18 mouse cellular contexts compared by ENCODE assay signal in the genomic region with DNA sequence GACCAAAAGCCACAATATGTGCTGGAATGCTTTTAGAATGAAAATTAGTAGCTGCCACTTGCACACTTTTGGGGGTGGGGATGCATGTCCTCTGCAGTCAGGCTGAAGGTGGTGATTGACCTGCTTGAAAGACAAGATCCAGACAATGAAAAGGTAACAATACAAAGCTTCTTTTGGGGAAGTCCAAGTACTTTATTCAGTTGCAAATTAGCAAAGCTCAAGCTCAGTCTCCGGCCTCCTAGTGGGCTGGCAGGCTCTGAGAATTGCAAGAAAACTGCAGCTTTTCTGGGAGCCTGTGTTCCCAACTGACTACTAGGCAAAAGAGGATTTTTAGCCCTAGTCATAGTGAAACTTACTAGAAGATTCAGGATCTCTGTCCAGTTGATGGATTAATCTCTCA.
"Had no signal": no experiment of that assay in that cellular context is flagged by ENCODE, and none has a peak within 500 bp of the region (broad histone marks: within the 10 kb centered on the region; RNA-seq: fewer than 3 reads in every experiment).

No protein-coding gene starts in this region.

- DNase-seq: cerebellum, postnatal 10 days; cerebellum, postnatal 14 days; cerebellum, postnatal 25 days; cerebellum, postnatal 36 days; embryo, embryonic 11 days; forebrain, postnatal 0 days; gastrocnemius, adult 2 months; gastrocnemius, postnatal 10 days; gastrocnemius, postnatal 14 days; gastrocnemius, postnatal 25 days; gastrocnemius, postnatal 36 days; heart, adult 11 months; heart, adult 18-20 months; heart, adult 2 months had no signal

- ATAC-seq: forebrain, embryonic 13.5 days; forebrain, embryonic 14.5 days; forebrain, embryonic 15.5 days; forebrain, embryonic 16.5 days; forebrain, postnatal 0 days had no signal
